Mouse (Mus musculus): Measurements from ENCODE around the gene B4galnt1. TPM values are rescaled to one million over a fixed set of nuclear protein-coding genes. Genes with fewer than 3 reads are reported as not detected.

The B4galnt1 gene
- polyA plus RNA-seq (2015; fragmentation: Nextera tagmentation; extraction: Ambion mirVana), result 9.3 and 11.0 TPM in 2 replicates

GRCm38 (mm10) chr10:127164631-127165353, at the start of gene B4galnt1:
Gene B4galnt1, plus strand, starts transcription at chr10:127165225.
- peak within 1 kb of the TSS; percentile 81 for H3K9ac ChIP-seq
- DNase-seq (peak; percentile 70), ATAC-seq (ENCODE audit: low read depth) (peak; percentile 83)
- H3K4me1 ChIP-seq (replicated peaks), result peaks cover 41% of the 10 kb centered on the region
- peak within 1 kb of the TSS; percentile 67 for H3K4me3 ChIP-seq (replicated peaks)
- H3K9me3 ChIP-seq (replicated peaks), result no peaks in the 10 kb centered on the region
- peak within 1 kb of the TSS; percentile 98 for H3K4me2 ChIP-seq
- H3K36me3 ChIP-seq, result no peaks in the 10 kb centered on the region
- WGBS (ENCODE audit: insufficient replicate concordance), result 2% methylated on average over 52 of the region's 52 CpGs
- peak within 1 kb of the TSS; percentile 72 for H3K27ac ChIP-seq
- peaks cover 69% of the 10 kb centered on the region for H3K27me3 ChIP-seq

DNA sequence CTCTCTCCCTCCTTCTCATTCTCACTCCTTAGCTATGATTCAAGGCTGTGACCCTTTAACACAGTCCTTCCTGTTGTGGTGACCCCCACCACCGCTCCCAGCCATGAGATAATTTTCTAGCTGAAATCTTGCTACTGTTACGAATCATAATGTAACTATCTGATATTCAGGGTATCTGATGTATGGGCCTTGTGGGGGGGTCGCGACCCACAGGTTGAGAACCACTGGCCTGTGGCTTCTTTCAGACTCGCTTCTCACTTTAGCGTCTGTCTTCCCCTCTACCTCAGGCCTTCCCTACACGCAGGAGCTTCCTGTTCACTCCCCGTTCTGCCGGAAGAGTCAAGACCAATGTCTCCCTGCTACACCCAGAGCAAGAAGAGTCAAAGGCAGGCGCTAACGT, 46.6 kb upstream of the B4galnt1 start:
- H3K36me3 ChIP-seq, result peaks cover 48% of the 10 kb centered on the region
- no peak for ATAC-seq (ENCODE audit: low read depth)
- 81% methylated on average over 11 of the region's 11 CpGs for WGBS (ENCODE audit: insufficient replicate concordance)

GRCm38 (mm10) chr10:127119229-127119628, 45.8 kb upstream of the B4galnt1 start:
- ATAC-seq (ENCODE audit: low read depth) (no peak), DNase-seq (no peak)
- H3K9ac ChIP-seq, result no peak overlapping the region
- no peaks in the 10 kb centered on the region for H3K9me3 ChIP-seq (replicated peaks)
- H3K27me3 ChIP-seq, result no peaks in the 10 kb centered on the region
- peaks cover 48% of the 10 kb centered on the region for H3K36me3 ChIP-seq
- H3K4me2 ChIP-seq, result no peak overlapping the region
- H3K4me1 ChIP-seq (replicated peaks), result peaks cover 41% of the 10 kb centered on the region
- no peak overlapping the region for H3K4me3 ChIP-seq (replicated peaks)
- 86% methylated on average over 10 of the region's 10 CpGs for WGBS (ENCODE audit: insufficient replicate concordance)
- no peak overlapping the region for H3K27ac ChIP-seq

More for the DNA sequence above, 46.6 kb upstream of the B4galnt1 start:
- Histone ChIP-seq H3K27me3 (no peaks in the 10 kb centered on the region), H3K9ac (no peak overlapping the region), H3K27ac (no peak overlapping the region), H3K4me1 (replicated peaks) (peaks cover 35% of the 10 kb centered on the region), H3K9me3 (replicated peaks) (no peaks in the 10 kb centered on the region), H3K4me2 (no peak overlapping the region), H3K4me3 (replicated peaks) (no peak overlapping the region)
- DNase-seq, result no peak

DNA sequence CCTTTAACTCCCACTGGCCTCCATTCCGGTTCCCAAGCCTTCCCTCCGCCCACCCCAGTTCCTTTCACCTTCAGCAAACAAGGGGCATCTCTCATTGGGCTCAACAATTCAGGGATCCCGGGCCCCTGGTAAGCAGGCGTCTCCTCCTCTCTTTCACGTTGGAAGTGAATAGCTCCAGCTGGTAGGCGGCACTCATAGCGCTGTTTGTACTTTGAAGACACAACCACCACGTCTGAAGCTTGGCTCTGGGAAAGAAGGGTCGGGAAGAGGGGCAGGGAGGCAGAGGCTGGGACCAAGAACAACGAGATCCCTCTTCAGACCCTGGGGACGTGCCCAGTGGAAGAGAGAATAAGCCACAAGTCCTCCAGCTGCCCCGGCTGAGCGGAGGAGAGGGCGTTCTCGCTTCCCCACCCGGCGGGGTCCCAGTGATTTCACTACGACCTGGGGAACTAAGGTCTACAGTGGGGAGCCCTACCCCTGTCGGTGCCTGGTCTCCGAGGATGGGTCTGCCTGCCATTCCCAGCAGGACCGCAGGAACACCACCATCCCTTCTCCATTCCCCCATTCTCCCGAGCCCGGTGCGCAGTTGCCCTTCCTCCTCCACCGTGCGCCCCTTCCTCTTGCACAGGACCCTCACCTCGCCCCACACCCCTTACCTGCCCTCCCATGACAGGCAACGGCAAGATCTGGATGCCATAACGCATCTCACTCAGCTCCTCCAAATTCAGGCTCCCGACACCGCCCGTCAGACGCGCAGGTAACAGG, 44.5 kb upstream of the B4galnt1 start:
- peak overlapping the region; percentile 74 for H3K27ac ChIP-seq
- H3K9ac ChIP-seq, result peak overlapping the region; percentile 92
- peaks cover 39% of the 10 kb centered on the region for H3K36me3 ChIP-seq
- H3K9me3 ChIP-seq (replicated peaks), result no peaks in the 10 kb centered on the region
- ATAC-seq (ENCODE audit: low read depth) (peak; percentile 19), DNase-seq (no peak)
- peak overlapping the region; percentile 88 for H3K4me3 ChIP-seq (replicated peaks)
- 3% methylated on average over 34 of the region's 34 CpGs for WGBS (ENCODE audit: insufficient replicate concordance)
- peaks cover 53% of the 10 kb centered on the region for H3K4me1 ChIP-seq (replicated peaks)
- H3K4me2 ChIP-seq, result peak overlapping the region; percentile 94
- no peaks in the 10 kb centered on the region for H3K27me3 ChIP-seq

DNA sequence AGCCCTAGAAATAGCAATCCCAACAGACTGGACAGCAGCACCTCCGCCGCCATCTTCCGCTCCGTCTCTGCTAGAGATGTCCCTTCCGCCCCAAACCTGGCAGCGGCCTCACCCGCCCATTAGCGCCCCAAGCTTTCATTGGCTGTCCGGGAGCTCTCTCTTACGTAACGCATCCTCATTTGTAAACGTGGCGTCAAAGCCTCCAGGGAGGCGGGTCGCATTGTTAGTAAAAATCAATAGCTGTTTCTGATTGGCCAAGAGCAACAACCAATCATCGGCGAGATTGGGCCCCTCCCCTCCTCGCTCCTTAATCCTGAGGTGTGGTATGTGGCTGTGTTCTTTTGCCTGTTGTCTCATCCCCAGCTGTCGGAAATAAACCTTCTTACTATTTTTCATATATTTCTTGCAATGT, 44.0 kb upstream of the B4galnt1 start, which contains the start of gene Os9:
TSS of gene Os9 (minus strand) at position 66 of the 412 bp plus-strand sequence.
- peaks cover 59% of the 10 kb centered on the region for H3K4me1 ChIP-seq (replicated peaks)

DNA sequence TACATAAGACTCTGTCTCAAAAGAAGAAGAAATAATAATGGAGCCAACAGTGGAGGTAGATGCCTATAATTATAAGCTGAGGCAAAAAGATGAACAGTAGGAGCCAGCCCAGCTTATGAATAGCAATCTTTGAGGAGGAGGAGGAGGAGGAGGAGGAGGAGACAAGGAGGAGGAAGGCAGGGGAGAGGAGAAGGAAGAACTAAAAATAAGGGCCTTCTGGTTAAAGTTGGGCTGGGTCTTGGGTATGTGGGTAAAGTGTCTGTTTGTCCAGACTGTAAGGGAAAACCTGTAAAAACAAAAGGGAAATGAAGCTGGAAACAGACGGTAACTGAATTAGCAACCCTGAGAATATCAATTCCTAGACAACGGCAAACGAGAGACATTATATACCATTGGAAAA, 43.0 kb upstream of the B4galnt1 start:
- 67% methylated on average over 3 of the region's 3 CpGs for WGBS (ENCODE audit: insufficient replicate concordance)
- H3K9me3 ChIP-seq (replicated peaks), result no peaks in the 10 kb centered on the region
- H3K4me2 ChIP-seq, result peak overlapping the region; percentile 68
- DNase-seq (no peak), ATAC-seq (ENCODE audit: low read depth) (no peak)
- H3K36me3 ChIP-seq, result peaks cover 25% of the 10 kb centered on the region
- no peaks in the 10 kb centered on the region for H3K27me3 ChIP-seq
- no peak overlapping the region for H3K4me3 ChIP-seq (replicated peaks)
- peak overlapping the region; percentile 49; the same call in 1 of the 2 replicates for H3K9ac ChIP-seq
- peaks cover 69% of the 10 kb centered on the region for H3K4me1 ChIP-seq (replicated peaks)
- H3K27ac ChIP-seq, result peak overlapping the region; percentile 81

More for the DNA sequence above, 44.0 kb upstream of the B4galnt1 start, which contains the start of gene Os9:
- 0% methylated on average over 19 of the region's 19 CpGs for WGBS (ENCODE audit: insufficient replicate concordance)
- peak within 1 kb of the TSS; percentile 94 for H3K4me2 ChIP-seq
- H3K4me3 ChIP-seq (replicated peaks), result peak within 1 kb of the TSS; percentile 88
- DNase-seq (peak; percentile 96), ATAC-seq (ENCODE audit: low read depth) (peak; percentile 94)
- peaks cover 33% of the 10 kb centered on the region for H3K36me3 ChIP-seq
- H3K27me3 ChIP-seq, result no peaks in the 10 kb centered on the region
- no peaks in the 10 kb centered on the region for H3K9me3 ChIP-seq (replicated peaks)
- H3K27ac ChIP-seq, result peak within 1 kb of the TSS; percentile 81
- H3K9ac ChIP-seq, result peak within 1 kb of the TSS; percentile 92

DNA sequence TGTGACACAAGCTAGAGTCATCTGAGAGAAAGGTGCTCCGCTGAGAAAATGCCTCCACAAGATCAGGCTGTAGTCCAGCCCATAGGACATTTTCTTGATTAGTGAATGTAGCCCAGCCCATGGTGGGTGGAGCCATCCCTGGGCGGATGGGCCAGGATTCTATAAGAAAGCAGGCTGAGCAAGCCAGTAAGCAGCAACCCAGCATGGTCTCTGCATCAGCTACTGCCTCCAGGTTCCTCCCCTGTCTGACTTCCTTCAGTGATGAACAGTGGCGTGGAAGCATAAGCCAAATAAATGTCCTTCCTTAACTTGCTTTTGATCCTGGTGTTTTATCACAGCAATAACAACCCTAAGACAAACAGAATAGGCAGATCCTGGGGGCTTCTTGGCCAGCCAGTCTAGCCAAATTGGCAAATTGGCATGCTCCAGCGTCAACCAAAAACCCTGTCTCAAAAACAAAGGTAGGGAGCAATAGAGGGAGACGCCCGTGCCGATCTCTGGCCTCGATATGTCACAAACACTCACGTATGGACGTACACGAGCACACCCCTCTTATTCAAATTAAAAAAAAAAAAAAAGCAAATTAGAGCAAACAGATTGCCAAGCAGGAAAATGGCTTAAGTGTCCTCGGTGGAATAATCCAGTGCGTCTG, 42.1 kb upstream of the B4galnt1 start:
- H3K27me3 ChIP-seq, result no peaks in the 10 kb centered on the region
- H3K4me2 ChIP-seq, result peak overlapping the region; percentile 68
- H3K9me3 ChIP-seq (replicated peaks), result no peaks in the 10 kb centered on the region
- DNase-seq, result peak; percentile 75
- H3K27ac ChIP-seq, result peak overlapping the region; percentile 81
- H3K36me3 ChIP-seq, result peaks cover 17% of the 10 kb centered on the region
- ATAC-seq (ENCODE audit: low read depth), result peak; percentile 66
- peaks cover 77% of the 10 kb centered on the region for H3K4me1 ChIP-seq (replicated peaks)
- H3K9ac ChIP-seq, result peak overlapping the region; percentile 49
- 17% methylated on average over 13 of the region's 13 CpGs for WGBS (ENCODE audit: insufficient replicate concordance)
- peak overlapping the region; percentile 40 for H3K4me3 ChIP-seq (replicated peaks)

DNA sequence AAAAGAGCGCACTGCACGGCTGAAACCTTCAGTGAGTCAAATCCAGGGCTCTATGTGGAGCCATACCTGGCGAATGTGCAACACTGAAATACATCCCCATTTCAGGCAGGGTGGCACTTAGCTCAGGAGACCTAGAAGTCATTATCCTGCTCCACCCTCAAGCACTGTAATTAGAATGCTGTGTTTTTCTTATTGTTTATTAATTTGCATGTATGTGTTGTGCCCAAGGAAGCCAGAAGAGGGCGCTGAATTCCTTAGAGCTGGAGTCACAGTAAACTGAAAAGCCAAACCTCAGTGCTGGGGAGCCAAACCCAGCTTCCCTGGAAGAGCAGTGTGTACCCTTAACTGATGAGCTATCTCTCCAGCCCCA, 41.6 kb upstream of the B4galnt1 start:
- H3K9me3 ChIP-seq (replicated peaks), result no peaks in the 10 kb centered on the region
- 17% methylated on average over 4 of the region's 4 CpGs for WGBS (ENCODE audit: insufficient replicate concordance)
- H3K4me1 ChIP-seq (replicated peaks), result peaks cover 83% of the 10 kb centered on the region
- peak overlapping the region; percentile 68 for H3K4me2 ChIP-seq
- H3K9ac ChIP-seq, result peak overlapping the region; percentile 49
- H3K27ac ChIP-seq, result peak overlapping the region; percentile 81
- peak; percentile 62 for DNase-seq
- H3K36me3 ChIP-seq, result peaks cover 11% of the 10 kb centered on the region
- ATAC-seq (ENCODE audit: low read depth), result no peak
- H3K27me3 ChIP-seq, result no peaks in the 10 kb centered on the region
- H3K4me3 ChIP-seq (replicated peaks), result peak overlapping the region; percentile 40

DNA sequence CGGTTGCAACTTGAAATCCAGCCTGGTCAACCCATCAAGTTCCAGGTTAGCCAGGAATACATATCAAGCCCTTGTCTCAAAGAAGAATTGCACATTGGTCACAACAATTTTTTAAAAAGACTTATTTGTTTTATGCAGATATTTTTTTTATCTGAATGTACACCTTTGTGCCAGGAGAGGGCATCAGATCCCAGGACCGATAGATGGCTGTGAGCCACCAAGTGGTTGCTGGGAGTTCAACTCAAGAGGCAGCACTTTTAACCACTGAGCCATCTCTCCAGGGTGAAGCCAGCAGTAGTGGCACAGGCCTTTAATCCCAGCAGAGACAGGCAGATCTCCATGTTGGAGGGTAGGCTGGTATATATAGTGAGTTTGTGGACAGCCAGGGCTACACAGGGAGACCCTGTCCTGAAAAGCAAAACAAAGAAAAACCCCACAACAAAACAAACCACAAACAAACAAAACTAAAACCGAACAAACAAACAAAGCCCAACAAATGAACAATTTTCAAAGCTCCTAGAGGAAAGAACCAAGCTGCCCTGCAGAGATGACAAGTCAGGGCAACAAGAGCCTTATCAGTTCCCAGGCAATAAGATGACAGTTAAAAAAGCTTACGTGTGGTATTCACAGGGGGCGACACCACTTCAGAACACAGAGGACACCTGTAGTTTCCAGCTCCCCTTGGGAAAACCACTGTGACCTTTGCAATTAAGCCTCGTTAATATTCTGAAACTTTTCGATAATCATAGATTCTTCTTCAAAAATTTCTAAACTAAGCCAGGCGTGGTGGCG, 39.6 kb upstream of the B4galnt1 start:
- H3K36me3 ChIP-seq, result no peaks in the 10 kb centered on the region
- no peaks in the 10 kb centered on the region for H3K27me3 ChIP-seq
- H3K4me3 ChIP-seq (replicated peaks), result no peak overlapping the region
- no peak for DNase-seq
- H3K4me1 ChIP-seq (replicated peaks), result peaks cover 79% of the 10 kb centered on the region
- H3K9me3 ChIP-seq (replicated peaks), result no peaks in the 10 kb centered on the region
- ATAC-seq (ENCODE audit: low read depth), result no peak
- H3K27ac ChIP-seq, result peak overlapping the region; percentile 83
- H3K9ac ChIP-seq, result no peak overlapping the region
- 38% methylated on average over 9 of the region's 9 CpGs for WGBS (ENCODE audit: insufficient replicate concordance)
- H3K4me2 ChIP-seq, result no peak overlapping the region

DNA sequence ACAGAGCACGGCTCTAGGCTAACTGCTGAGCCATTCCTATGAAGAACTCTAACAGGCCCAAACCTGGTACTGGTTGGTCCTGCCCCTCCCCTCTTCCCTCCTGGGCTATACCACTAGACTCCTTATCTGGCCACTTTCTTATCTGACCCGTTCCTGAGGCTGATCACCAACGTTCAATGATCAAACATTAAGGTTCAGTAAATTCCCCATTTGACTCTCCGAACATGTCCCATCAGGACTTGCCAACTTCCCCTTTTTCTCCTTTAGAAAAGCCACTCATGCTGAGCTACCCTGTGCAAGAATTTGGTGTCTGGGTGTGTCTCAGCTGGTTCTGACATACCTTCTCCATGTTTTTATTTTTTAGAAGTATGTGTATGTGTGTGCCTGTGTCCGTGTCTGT, 38.4 kb upstream of the B4galnt1 start:
- ATAC-seq (ENCODE audit: low read depth) (peak; percentile 40), DNase-seq (no peak)
- Histone ChIP-seq H3K4me3 (replicated peaks) (no peak overlapping the region), H3K27ac (peak overlapping the region; percentile 83), H3K4me1 (replicated peaks) (peaks cover 72% of the 10 kb centered on the region), H3K9ac (0 out of 2 replicates have a peak overlapping the region, but pooled peaks have one; percentile 35), H3K9me3 (replicated peaks) (no peaks in the 10 kb centered on the region), H3K36me3 (no peaks in the 10 kb centered on the region), H3K27me3 (no peaks in the 10 kb centered on the region), H3K4me2 (peak overlapping the region; percentile 21; the same call in 1 of the 2 replicates)
- WGBS (ENCODE audit: insufficient replicate concordance), result 20% methylated on average over 5 of the region's 5 CpGs
